Mouse (Mus musculus) T-helper 2 cell (primary cell): ENCODE measurements around the gene Cnpy1.

Experiments
- in situ Hi-C: fragments of 300-600 bp; cut with MboI, MseI; formaldehyde crosslinking; loops from one replicate; pipeline ENCODE4 v1.15.1; 2025; ENCODE audit warnings: high pct_unique_total_duplicates

Cnpy1 gene

GRCm38 (mm10) chr5:28192099-28192454 is 53.5 kb downstream of the Cnpy1 start:
- in situ Hi-C loops: no loop called here

- in situ Hi-C loops: no loop called here
These were observed 54.2 kb downstream of the Cnpy1 start for GRCm38 (mm10) chr5:28191201-28192098.

GRCm38 (mm10) chr5:28179237-28179790 is 66.3 kb downstream of the Cnpy1 start:
- in situ Hi-C loops: no loop called here

GRCm38 (mm10) chr5:28178322-28178721 is 67.3 kb downstream of the Cnpy1 start:
- in situ Hi-C loops: no loop called here

- in situ Hi-C loops: no loop called here
These were observed 69.0 kb downstream of the Cnpy1 start for GRCm38 (mm10) chr5:28176585-28176984.

GRCm38 (mm10) chr5:28176023-28176422 is 69.6 kb downstream of the Cnpy1 start:
- in situ Hi-C loops: no loop called here

GRCm38 (mm10) chr5:28175570-28175919 is 70.1 kb downstream of the Cnpy1 start:
- in situ Hi-C loops: no loop called here

GRCm38 (mm10) chr5:28174876-28175569 is 70.6 kb downstream of the Cnpy1 start:
- in situ Hi-C loops: no loop called here

- in situ Hi-C loops: no loop called here
These were observed 71.5 kb downstream of the Cnpy1 start for GRCm38 (mm10) chr5:28174086-28174485.

- in situ Hi-C loops: no loop called here
These were observed 71.9 kb downstream of the Cnpy1 start for GRCm38 (mm10) chr5:28173674-28174073.

GRCm38 (mm10) chr5:28172921-28173670 is 72.5 kb downstream of the Cnpy1 start:
- in situ Hi-C loops: no loop called here

- in situ Hi-C loops: no loop called here
These were observed 73.2 kb downstream of the Cnpy1 start for GRCm38 (mm10) chr5:28172261-28172920.

GRCm38 (mm10) chr5:28171667-28172066 is 73.9 kb downstream of the Cnpy1 start:
- in situ Hi-C loops: no loop called here

- in situ Hi-C loops: no loop called here
These were observed 74.7 kb downstream of the Cnpy1 start for GRCm38 (mm10) chr5:28170892-28171291.

- in situ Hi-C loops: no loop called here
These were observed 75.5 kb downstream of the Cnpy1 start for GRCm38 (mm10) chr5:28170081-28170480.

GRCm38 (mm10) chr5:28169166-28169801 is 76.3 kb downstream of the Cnpy1 start:
- in situ Hi-C loops: no loop called here

- in situ Hi-C loops: no loop called here
These were observed 77.1 kb downstream of the Cnpy1 start for GRCm38 (mm10) chr5:28168253-28169165.

GRCm38 (mm10) chr5:28167611-28168252 is 77.9 kb downstream of the Cnpy1 start:
- in situ Hi-C loops: no loop called here
